ENCODE assay signal across 16 mouse cellular contexts in the genomic region with DNA sequence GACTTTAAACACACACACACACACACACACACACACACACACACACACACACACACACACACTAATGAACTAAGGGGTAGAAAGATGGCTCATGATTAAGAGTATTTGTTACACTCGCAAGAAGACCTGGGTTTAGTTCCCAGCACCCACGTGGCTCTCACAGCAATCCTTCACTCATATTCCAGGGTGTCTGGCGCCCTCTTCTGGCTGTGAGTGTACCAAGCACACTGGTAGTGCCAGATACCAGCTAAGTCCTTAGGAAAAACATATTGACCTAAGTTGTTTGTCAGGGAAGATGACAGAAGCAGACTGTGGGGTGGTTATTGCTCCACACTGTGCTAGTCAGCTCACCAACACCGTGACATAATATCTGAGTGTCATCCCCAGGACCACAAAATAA. TPM values are rescaled to one million over a fixed set of nuclear protein-coding genes. Genes with fewer than 3 reads are reported as not detected.
DNase-seq lines count a peak whose midpoint lies in the region; ATAC-seq and TF ChIP-seq lines count a peak whose summit lies in the region.
"Had no signal": no experiment of that assay in that cellular context is flagged by ENCODE, and none has a peak within 500 bp of the region (broad histone marks: within the 10 kb centered on the region; RNA-seq: fewer than 3 reads in every experiment).

No protein-coding gene starts in this region.

- no peaks in the 10 kb centered on the region for H3K36me3 ChIP-seq in hindbrain, postnatal 0 days (ENCODE audit: insufficient read depth, low read length)
- H3K36me3 ChIP-seq in hindbrain, embryonic 12.5 days, result peaks cover 5% of the 10 kb centered on the region; the same call in 1 of the 2 replicates
- H3K36me3 ChIP-seq in lung, postnatal 0 days (ENCODE audit: insufficient read depth, low read length), result no peaks in the 10 kb centered on the region
- no peaks in the 10 kb centered on the region for H3K36me3 ChIP-seq in MEL (ENCODE audit: control insufficient read depth in 1 of 2, insufficient read depth in 2 of 2, low read length in 2 of 2)
- H3K36me3 ChIP-seq: midbrain, embryonic 15.5 days; neural tube, embryonic 13.5 days had no signal

- no peak overlapping the region for H3K9ac ChIP-seq in hindbrain, postnatal 0 days (replicated peaks; ENCODE audit: low read length)
- no peak overlapping the region for H3K9ac ChIP-seq in hindbrain, embryonic 12.5 days
- H3K9ac ChIP-seq in lung, postnatal 0 days (replicated peaks; ENCODE audit: low read depth), result no peak overlapping the region
- H3K9ac ChIP-seq in MEL (ENCODE audit: control insufficient read depth, low read depth, low read length, poor library complexity, severe bottlenecking), result no peak overlapping the region
- H3K9ac ChIP-seq: midbrain, embryonic 15.5 days; neural tube, embryonic 13.5 days had no signal

- TF ChIP-seq POLR2A in MEL (IDR thresholded peaks at IDR 0.05; ENCODE audit: control insufficient read depth in 1 of 2, insufficient read depth in 1 of 2, low read depth in 1 of 2, low read length in 2 of 2, poor library complexity in 1 of 2), result no peak

- no peaks in the 10 kb centered on the region for H3K4me1 ChIP-seq in hindbrain, postnatal 0 days (ENCODE audit: insufficient read depth, low read length)
- no peaks in the 10 kb centered on the region for H3K4me1 ChIP-seq in hindbrain, embryonic 12.5 days
- no peaks in the 10 kb centered on the region for H3K4me1 ChIP-seq in lung, postnatal 0 days (ENCODE audit: insufficient read depth, low read depth, low read length)
- no peaks in the 10 kb centered on the region for H3K4me1 ChIP-seq in MEL (ENCODE audit: control insufficient read depth in 1 of 2, insufficient read depth in 2 of 2, low read length in 2 of 2)
- H3K4me1 ChIP-seq: midbrain, embryonic 15.5 days had no signal

- ATAC-seq in hindbrain, postnatal 0 days, result no peak
- ATAC-seq in hindbrain, embryonic 12.5 days (ENCODE audit: low FRiP score), result no peak
- ATAC-seq in lung, postnatal 0 days, result no peak
- ATAC-seq in megakaryocyte, adult 5-6 weeks (ENCODE audit: poor library complexity, severe bottlenecking), result no peak
- ATAC-seq: forebrain, embryonic 16.5 days; midbrain, embryonic 15.5 days had no signal

- TF ChIP-seq CTCF in hindbrain, postnatal 0 days (IDR thresholded peaks at IDR 0.05; ENCODE audit: low read depth), result peak; percentile 32; the same call in 1 of the 2 replicates
- TF ChIP-seq CTCF in lung, postnatal 0 days (IDR thresholded peaks at IDR 0.05), result peak; percentile 33
- TF ChIP-seq CTCF in MEL (IDR thresholded peaks at IDR 0.05 in 2 of 3, conservative IDR thresholded peaks at IDR 0.05 in 1 of 3; ENCODE audit: control insufficient read depth in 1 of 3, insufficient read depth in 1 of 3, low read depth in 2 of 3, low read length in 3 of 3, poor library complexity in 1 of 3, severe bottlenecking in 1 of 3), result peak; percentile 55 to 62 (median 55)

- H3K9me3 ChIP-seq in hindbrain, postnatal 0 days (ENCODE audit: low read length), result no peaks in the 10 kb centered on the region
- H3K9me3 ChIP-seq in hindbrain, embryonic 12.5 days (replicated peaks), result 0 out of 2 replicates have a peak, but pooled peaks cover 4% of the 10 kb centered on the region
- H3K9me3 ChIP-seq in lung, postnatal 0 days (ENCODE audit: low read length), result no peaks in the 10 kb centered on the region
- H3K9me3 ChIP-seq in MEL (replicated peaks; ENCODE audit: insufficient read depth, low read length), result no peaks in the 10 kb centered on the region
- H3K9me3 ChIP-seq: midbrain, embryonic 15.5 days; neural tube, embryonic 13.5 days had no signal

- H3K27ac ChIP-seq in hindbrain, postnatal 0 days, result no peak overlapping the region
- H3K27ac ChIP-seq in hindbrain, embryonic 12.5 days, result no peak overlapping the region
- H3K27ac ChIP-seq in lung, postnatal 0 days (ENCODE audit: low read length), result no peak overlapping the region
- H3K27ac ChIP-seq in MEL (ENCODE audit: control insufficient read depth, low read depth, low read length), result no peak overlapping the region
- H3K27ac ChIP-seq: midbrain, embryonic 15.5 days; neural tube, embryonic 13.5 days had no signal

- no peak for DNase-seq in hindbrain, postnatal 0 days (ENCODE audit: low spot score)
- DNase-seq in lung, postnatal 0 days (ENCODE audit: low spot score), result no peak
- DNase-seq in lung, postnatal 10 days, result no peak
- peak; percentile 47 for DNase-seq in MEL (ENCODE audit: low read depth, low spot score)
- DNase-seq in naive thymus-derived CD4-positive, alpha-beta T cell, adult 2 months (ENCODE audit: low read depth), result peak; percentile 18
- DNase-seq in adrenal gland, postnatal 14 days, result no peak
- DNase-seq: adrenal gland, postnatal 10 days; embryo, embryonic 11 days; gastrocnemius, postnatal 25 days; kidney, adult 8-10 months; lung, postnatal 36 days had no signal

- peak; percentile 54 for TF ChIP-seq RAD21 in MEL (IDR thresholded peaks at IDR 0.05; ENCODE audit: low read depth, low read length)

- H3K4me3 ChIP-seq in hindbrain, postnatal 0 days (ENCODE audit: low read length), result no peak overlapping the region
- H3K4me3 ChIP-seq in hindbrain, embryonic 12.5 days, result no peak overlapping the region
- no peak overlapping the region for H3K4me3 ChIP-seq in lung, postnatal 0 days (ENCODE audit: low read depth, low read length)
- no peak overlapping the region for H3K4me3 ChIP-seq in MEL (ENCODE audit: control insufficient read depth in 1 of 2, insufficient read depth in 1 of 2, low read depth in 2 of 2, low read length in 2 of 2)
- H3K4me3 ChIP-seq: midbrain, embryonic 15.5 days; neural tube, embryonic 13.5 days had no signal

- H3K4me2 ChIP-seq in hindbrain, postnatal 0 days (ENCODE audit: low read depth, low read length), result no peak overlapping the region
- H3K4me2 ChIP-seq in hindbrain, embryonic 12.5 days (replicated peaks), result no peak overlapping the region
- no peak overlapping the region for H3K4me2 ChIP-seq in lung, postnatal 0 days (replicated peaks; ENCODE audit: low read depth, low read length)
- H3K4me2 ChIP-seq: midbrain, embryonic 15.5 days; neural tube, embryonic 13.5 days had no signal

- 85% methylated on average over 4 of the region's 4 CpGs for WGBS in hindbrain, postnatal 0 days
- WGBS in hindbrain, embryonic 12.5 days, result 87% methylated on average over 4 of the region's 4 CpGs
- 83% methylated on average over 4 of the region's 4 CpGs for whole genome bisulfite sequencing in lung, postnatal 0 days

- TF ChIP-seq EP300 in lung, postnatal 0 days (IDR thresholded peaks at IDR 0.05), result no peak
- no peak for TF ChIP-seq EP300 in MEL (IDR thresholded peaks at IDR 0.05; ENCODE audit: low read depth in 1 of 2, low read length in 2 of 2)

- no peaks in the 10 kb centered on the region for H3K27me3 ChIP-seq in hindbrain, postnatal 0 days (ENCODE audit: insufficient read depth, low read length)
- no peaks in the 10 kb centered on the region for H3K27me3 ChIP-seq in hindbrain, embryonic 12.5 days
- no peaks in the 10 kb centered on the region for H3K27me3 ChIP-seq in lung, postnatal 0 days (replicated peaks; ENCODE audit: insufficient read depth, low read length)
- no peaks in the 10 kb centered on the region for H3K27me3 ChIP-seq in MEL (ENCODE audit: control insufficient read depth in 1 of 2, insufficient read depth in 2 of 2, low read length in 2 of 2)
- H3K27me3 ChIP-seq: midbrain, embryonic 15.5 days; neural tube, embryonic 13.5 days had no signal

- no peaks in the 10 kb centered on the region for H3K79me2 ChIP-seq in MEL (ENCODE audit: control insufficient read depth, insufficient read depth, low read length, poor library complexity)

TF ChIP-seq in MEL, 35 proteins besides CTCF, POLR2A, EP300 and RAD21:
- TF ChIP-seq SMC3 (IDR thresholded peaks at IDR 0.05; ENCODE audit: low read depth, low read length) (peak; percentile 51), NRF1 (IDR thresholded peaks at IDR 0.05; ENCODE audit: insufficient read depth, low read depth, low read length, poor library complexity, severe bottlenecking) (no peak), ZC3H11A (IDR thresholded peaks at IDR 0.05; ENCODE audit: low read depth, low read length) (peak; percentile 32; the same call in 1 of the 2 replicates)
TF ChIP-seq in MEL: peak in this region for 2.

RNA-seq across cellular contexts. Expression of a gene that starts 43.7 kb away (rescaled TPM):
- 6.7 and 13.4 TPM in 2 replicates for total RNA-seq in hindbrain, postnatal 0 days (2014; rRNA removed)
- polyA plus RNA-seq in hindbrain, postnatal 0 days (2015; fragmentation: Nextera tagmentation; extraction: Ambion mirVana), result 39.1 and 42.8 TPM in 2 replicates
- 33.4 and 34.9 TPM in 2 replicates for polyA plus RNA-seq in hindbrain, embryonic 12.5 days (2016; fragmentation: Nextera tagmentation; extraction: Ambion mirVana)
- polyA plus RNA-seq in lung, postnatal 0 days (2015; fragmentation: Nextera tagmentation; extraction: Ambion mirVana), result 10.4 and 16.2 TPM in 2 replicates
- total RNA-seq in MEL (2012; rRNA removed), result 22.7 and 24.9 TPM in 2 replicates
- 10 to 100 TPM in 1 of 2 experiments, not detected in 1; 21.2 TPM for polyA plus RNA-seq in MEL (2012; ENCODE audit: insufficient read depth in 1 of 2, insufficient read length in 2 of 2, low read depth in 1 of 2, low replicate concordance in 2 of 2, missing spikeins in 1 of 2)
- 25.3 and 27.3 TPM in 2 replicates for total RNA-seq in megakaryocyte, adult 5-6 weeks (2015)
- total RNA-seq in megakaryocyte, adult 5-6 weeks (2017), result 22.8 and 25.4 TPM in 2 replicates
- 189 and 214 TPM in 2 replicates for total RNA-seq in adrenal gland, postnatal 14 days (2021)

Comparison
In these comparisons a context has a peak if more than half of its experiments do, and no peak if none do; other contexts are left out.
1. DNase-seq: peak in MEL (single experiment) and naive thymus-derived CD4-positive, alpha-beta T cell, adult 2 months (single experiment); none in hindbrain, postnatal 0 days (single experiment), lung, postnatal 0 days (single experiment), lung, postnatal 10 days (single experiment) and adrenal gland, postnatal 14 days (single experiment).
2. Peak in every context shown above with its lines, with median percentiles within 50 percentile points of each other: CTCF ChIP-seq.